Mouse (Mus musculus): Measurements from ENCODE around the gene Ccdc9. TPM values are rescaled to one million over a fixed set of nuclear protein-coding genes. Genes with fewer than 3 reads are reported as not detected.

Gene Ccdc9
- total and polyA plus RNA-seq, 3 experiments, result 8.1 to 133 (median 66.0) TPM

DNA sequence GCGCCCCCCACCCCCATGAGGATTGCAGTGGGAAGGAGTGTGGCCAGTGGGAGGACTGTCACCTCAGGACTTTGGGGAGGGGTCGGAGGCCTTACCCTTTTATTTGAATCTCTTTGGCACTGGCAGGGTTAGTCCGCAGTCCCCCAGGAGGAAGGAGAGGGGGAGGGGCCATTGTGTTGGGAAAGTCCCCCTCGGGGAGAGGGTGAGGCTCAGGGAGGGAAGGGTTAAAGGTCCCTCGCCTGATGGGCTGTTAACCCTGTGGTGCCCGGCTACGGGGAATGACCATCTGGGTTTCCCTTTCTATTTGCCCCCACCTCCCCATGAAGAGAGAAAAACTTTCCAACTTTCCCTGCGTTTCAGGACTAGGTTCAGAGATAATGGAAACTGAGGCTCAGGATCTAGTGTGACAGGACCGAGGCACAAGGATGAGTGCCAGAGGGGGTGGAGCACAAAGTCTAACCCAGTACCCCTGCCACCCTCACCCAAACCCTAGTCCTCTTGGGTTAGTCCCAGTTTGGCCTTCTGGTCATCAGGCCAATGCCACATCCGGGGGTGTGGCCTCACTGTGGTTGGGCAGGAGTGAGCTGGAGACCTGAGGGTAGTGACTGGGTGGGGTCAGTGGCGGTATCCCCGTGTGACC lies 26.2 kb upstream of the Ccdc9 start:
- Histone ChIP-seq H3K36me3 (replicated peaks) (peaks cover 40% of the 10 kb centered on the region), H3K4me1 (ENCODE audit: insufficient read depth, low read depth, low read length) (peaks cover 66% of the 10 kb centered on the region), H3K4me3 (ENCODE audit: low read depth, low read length) (peak overlapping the region; percentile 93), H3K9me3 (replicated peaks) (no peaks in the 10 kb centered on the region), H3K27me3 (ENCODE audit: insufficient read depth, low read length) (no peaks in the 10 kb centered on the region)
- DNase-seq (ENCODE audit: low spot score) (peak; percentile 49), ATAC-seq (ENCODE audit: extremely low read depth, insufficient number of reproducible peaks, low FRiP score, poor library complexity, severe bottlenecking) (peak; percentile 32; the same call in 1 of the 2 replicates)
- no peak for TF ChIP-seq GATA1 (IDR thresholded peaks at IDR 0.05; ENCODE audit: borderline replicate concordance, low read length)
- no peak for TF ChIP-seq GATA2 (IDR thresholded peaks at IDR 0.05; ENCODE audit: borderline replicate concordance, low read depth, low read length)
- no peak for TF ChIP-seq CTCF (IDR thresholded peaks at IDR 0.05; ENCODE audit: low read depth, low read length)
- TF ChIP-seq TAL1 (conservative IDR thresholded peaks at IDR 0.05; ENCODE audit: low read depth, low read length), result no peak
- TF ChIP-seq POLR2AphosphoS5 (IDR thresholded peaks at IDR 0.05; ENCODE audit: insufficient replicate concordance, low read depth, low read length), result no peak

GRCm38 (mm10) chr7:16312011-16312671 lies 25.5 kb upstream of the Ccdc9 start:
- no peaks in the 10 kb centered on the region for H3K27me3 ChIP-seq (ENCODE audit: insufficient read depth, low read length)
- H3K36me3 ChIP-seq (replicated peaks), result peaks cover 33% of the 10 kb centered on the region
- no peaks in the 10 kb centered on the region for H3K9me3 ChIP-seq (replicated peaks)
- ATAC-seq (ENCODE audit: extremely low read depth, insufficient number of reproducible peaks, low FRiP score, poor library complexity, severe bottlenecking) (no peak), DNase-seq (ENCODE audit: low spot score) (peak; percentile 50)
- peaks cover 68% of the 10 kb centered on the region for H3K4me1 ChIP-seq (ENCODE audit: insufficient read depth, low read depth, low read length)
- TF ChIP-seq GATA2 (IDR thresholded peaks at IDR 0.05; ENCODE audit: borderline replicate concordance, low read depth, low read length) (no peak), POLR2AphosphoS5 (IDR thresholded peaks at IDR 0.05; ENCODE audit: insufficient replicate concordance, low read depth, low read length) (no peak), CTCF (IDR thresholded peaks at IDR 0.05; ENCODE audit: low read depth, low read length) (no peak), GATA1 (IDR thresholded peaks at IDR 0.05; ENCODE audit: borderline replicate concordance, low read length) (no peak), TAL1 (conservative IDR thresholded peaks at IDR 0.05; ENCODE audit: low read depth, low read length) (no peak)
- H3K4me3 ChIP-seq (ENCODE audit: low read depth, low read length), result peak overlapping the region; percentile 93

DNA sequence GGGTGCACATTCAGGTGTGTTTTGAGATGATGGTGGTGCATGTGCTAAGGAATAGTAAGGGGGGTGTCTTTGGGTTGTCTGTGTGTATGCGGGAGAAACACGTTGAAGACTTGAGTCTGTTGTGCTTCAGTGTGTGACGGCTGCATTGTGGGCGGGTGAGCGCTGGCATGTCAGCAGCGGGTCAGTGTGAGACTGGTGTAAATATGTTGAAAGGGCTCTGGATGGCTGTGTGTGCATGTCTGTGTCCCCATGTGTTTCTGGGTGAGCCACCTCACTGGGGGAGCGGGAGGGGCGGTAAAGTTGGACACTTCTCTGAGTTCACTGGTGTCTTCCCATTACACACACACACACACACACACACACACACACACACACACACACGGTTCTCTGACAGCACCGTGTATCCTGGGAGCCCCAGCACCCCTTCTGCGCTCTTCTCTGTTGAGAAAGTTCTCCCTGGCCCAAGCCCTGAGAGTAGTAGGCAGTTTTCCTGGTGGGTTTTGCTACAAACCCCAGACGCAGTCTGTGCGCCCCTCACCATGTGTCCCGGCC lies 24.9 kb upstream of the Ccdc9 start:
- H3K36me3 ChIP-seq (replicated peaks), result peaks cover 27% of the 10 kb centered on the region
- no peaks in the 10 kb centered on the region for H3K9me3 ChIP-seq (replicated peaks)
- no peaks in the 10 kb centered on the region for H3K27me3 ChIP-seq (ENCODE audit: insufficient read depth, low read length)
- TF ChIP-seq POLR2AphosphoS5 (IDR thresholded peaks at IDR 0.05; ENCODE audit: insufficient replicate concordance, low read depth, low read length) (no peak), GATA2 (IDR thresholded peaks at IDR 0.05; ENCODE audit: borderline replicate concordance, low read depth, low read length) (no peak), CTCF (IDR thresholded peaks at IDR 0.05; ENCODE audit: low read depth, low read length) (no peak), GATA1 (IDR thresholded peaks at IDR 0.05; ENCODE audit: borderline replicate concordance, low read length) (no peak), TAL1 (conservative IDR thresholded peaks at IDR 0.05; ENCODE audit: low read depth, low read length) (no peak)
- H3K4me1 ChIP-seq (ENCODE audit: insufficient read depth, low read depth, low read length), result peaks cover 67% of the 10 kb centered on the region
- ATAC-seq (ENCODE audit: extremely low read depth, insufficient number of reproducible peaks, low FRiP score, poor library complexity, severe bottlenecking), result no peak
- H3K4me3 ChIP-seq (ENCODE audit: low read depth, low read length), result peak overlapping the region; percentile 93
- peak; percentile 23 for DNase-seq (ENCODE audit: low spot score)

- no peaks in the 10 kb centered on the region for H3K27me3 ChIP-seq (ENCODE audit: insufficient read depth, low read length)
- peak; percentile 48 for DNase-seq (ENCODE audit: low spot score)
- H3K36me3 ChIP-seq (replicated peaks), result peaks cover 24% of the 10 kb centered on the region
- H3K9me3 ChIP-seq (replicated peaks), result no peaks in the 10 kb centered on the region
- peak overlapping the region; percentile 93 for H3K4me3 ChIP-seq (ENCODE audit: low read depth, low read length)
- no peak for ATAC-seq (ENCODE audit: extremely low read depth, insufficient number of reproducible peaks, low FRiP score, poor library complexity, severe bottlenecking)
- peaks cover 67% of the 10 kb centered on the region for H3K4me1 ChIP-seq (ENCODE audit: insufficient read depth, low read depth, low read length)
- TF ChIP-seq TAL1 (conservative IDR thresholded peaks at IDR 0.05; ENCODE audit: low read depth, low read length) (no peak), POLR2AphosphoS5 (IDR thresholded peaks at IDR 0.05; ENCODE audit: insufficient replicate concordance, low read depth, low read length) (no peak), GATA1 (IDR thresholded peaks at IDR 0.05; ENCODE audit: borderline replicate concordance, low read length) (no peak), CTCF (IDR thresholded peaks at IDR 0.05; ENCODE audit: low read depth, low read length) (no peak), GATA2 (IDR thresholded peaks at IDR 0.05; ENCODE audit: borderline replicate concordance, low read depth, low read length) (no peak)
These were observed 24.2 kb upstream of the Ccdc9 start for GRCm38 (mm10) chr7:16310521-16311452.

DNA sequence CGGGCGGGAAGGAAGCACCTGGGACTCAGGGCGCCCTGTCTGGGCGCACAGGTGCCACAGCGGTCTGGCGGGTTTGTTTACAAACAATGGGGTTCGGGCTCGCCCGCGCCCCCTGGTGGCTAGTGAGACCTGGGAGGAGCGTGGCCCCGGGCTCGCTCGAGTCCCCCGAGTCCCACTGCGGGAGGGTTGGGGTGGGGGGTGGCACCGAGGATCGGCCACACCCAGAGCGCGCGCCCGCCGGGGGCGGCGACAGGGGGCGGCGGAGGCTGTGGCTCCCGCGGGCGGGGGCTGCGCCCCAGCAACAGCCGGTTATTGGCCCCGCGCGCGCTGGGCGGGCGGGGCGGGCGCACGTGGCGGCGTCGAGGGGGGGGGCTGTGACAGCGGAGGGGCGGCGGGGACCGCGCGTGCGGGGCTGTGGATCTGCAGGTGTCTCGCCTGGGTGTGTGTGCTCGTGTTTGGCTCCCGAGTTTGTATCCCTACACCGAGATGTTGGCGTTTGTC lies 23.5 kb upstream of the Ccdc9 start:
- DNase-seq (ENCODE audit: low spot score) (peak; percentile 87), ATAC-seq (ENCODE audit: extremely low read depth, insufficient number of reproducible peaks, low FRiP score, poor library complexity, severe bottlenecking) (peak; percentile 37)
- Histone ChIP-seq H3K4me1 (ENCODE audit: insufficient read depth, low read depth, low read length) (peaks cover 63% of the 10 kb centered on the region), H3K4me3 (ENCODE audit: low read depth, low read length) (peak overlapping the region; percentile 93), H3K27me3 (ENCODE audit: insufficient read depth, low read length) (no peaks in the 10 kb centered on the region), H3K36me3 (replicated peaks) (peaks cover 17% of the 10 kb centered on the region), H3K9me3 (replicated peaks) (no peaks in the 10 kb centered on the region)
- TF ChIP-seq POLR2AphosphoS5 (IDR thresholded peaks at IDR 0.05; ENCODE audit: insufficient replicate concordance, low read depth, low read length) (no peak), GATA1 (IDR thresholded peaks at IDR 0.05; ENCODE audit: borderline replicate concordance, low read length) (no peak), CTCF (IDR thresholded peaks at IDR 0.05; ENCODE audit: low read depth, low read length) (peak; percentile 40), GATA2 (IDR thresholded peaks at IDR 0.05; ENCODE audit: borderline replicate concordance, low read depth, low read length) (no peak), TAL1 (conservative IDR thresholded peaks at IDR 0.05; ENCODE audit: low read depth, low read length) (no peak)
